Mouse (Mus musculus): ENCODE results near the gene Igf1r.

DNA sequence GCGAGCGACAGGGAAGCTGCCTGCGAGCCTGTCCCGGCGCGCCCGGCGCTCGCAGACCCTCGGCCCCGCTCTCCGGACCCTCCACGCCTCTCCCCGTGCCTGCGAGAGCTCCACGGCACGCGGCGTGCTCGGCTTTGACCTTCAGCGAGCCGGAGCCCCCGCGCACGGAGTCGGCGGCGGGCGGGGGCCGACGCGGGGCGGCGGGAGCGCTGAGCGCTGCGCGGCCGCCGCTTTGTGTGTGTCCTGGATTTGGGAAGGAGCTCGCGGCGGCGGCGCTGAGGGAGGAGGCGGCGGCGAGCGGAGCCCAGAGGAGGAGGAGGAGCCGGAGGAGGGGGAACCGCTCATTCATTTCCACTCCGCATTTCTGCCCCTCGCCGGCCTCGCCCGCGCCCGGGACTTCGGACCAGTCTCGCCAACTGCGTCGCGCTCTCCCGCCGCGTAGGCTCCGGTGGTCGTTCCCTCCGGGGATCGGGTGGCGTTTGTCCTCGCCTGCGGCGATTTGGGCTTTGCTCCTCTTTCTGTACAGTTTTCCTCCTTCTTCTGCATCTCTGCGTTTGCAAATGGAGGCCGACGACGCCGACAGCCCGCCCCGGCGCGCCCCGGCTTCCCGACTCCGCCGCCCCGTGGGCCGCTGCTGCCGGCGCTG, 468 bp upstream of the Igf1r start:
- TF ChIP-seq CTCF (IDR thresholded peaks at IDR 0.05; ENCODE audit: extremely low read depth, insufficient read depth, low read length), result no peak
- no peak for TF ChIP-seq POLR2A (IDR thresholded peaks at IDR 0.05; ENCODE audit: extremely low read depth, insufficient read depth, low read length)

Measured in cortical plate, adult 2 months (tissue).